Mouse (Mus musculus) heart, adult 2 months (tissue): ENCODE measurements around the gene Adh6b. TPM values are rescaled to one million over a fixed set of nuclear protein-coding genes. Genes with fewer than 3 reads are reported as not detected.

Source experiments
- DNase-seq, 2 experiments: peaks; one replicate each; pipeline ENCODE4 v3.0.0; 2021
- H3K27ac ChIP-seq: fragments of 200-600 bp; 2 replicates; pipeline ENCODE4 v1.8.1; 2022
- H3K27me3 ChIP-seq: fragments of 200-500 bp; 2 replicates; pipeline ENCODE4 v1.6.1; 2012; ENCODE audit warnings: mild to moderate bottlenecking, low read length, inconsistent platforms, mixed read lengths; ENCODE audit not compliant: control insufficient read depth, insufficient read depth
- H3K36me3 ChIP-seq: fragments of 200-500 bp; 2 replicates; pipeline ENCODE4 v1.6.1; 2012; ENCODE audit warnings: low read length, inconsistent platforms; ENCODE audit not compliant: control insufficient read depth, insufficient read depth
- H3K4me1 ChIP-seq: fragments of 200-500 bp; 2 replicates; pipeline ENCODE4 v1.6.1; 2011; ENCODE audit warnings: low read length; ENCODE audit not compliant: control insufficient read depth, insufficient read depth
- H3K4me3 ChIP-seq: fragments of 200-600 bp; 2 replicates; pipeline ENCODE4 v1.8.1; 2022
- H3K79me2 ChIP-seq: fragments of 200-500 bp; replicated peaks from 2 replicates; pipeline ENCODE4 v1.6.1; 2012; ENCODE audit warnings: mild to moderate bottlenecking, inconsistent platforms, low read length, moderate library complexity, mixed read lengths; ENCODE audit not compliant: control insufficient read depth, insufficient read depth
- H3K9ac ChIP-seq: fragments of 200-500 bp; 2 replicates; pipeline ENCODE4 v1.6.1; 2012; ENCODE audit warnings: low read depth, mild to moderate bottlenecking, control low read depth, inconsistent platforms, low read length, mixed read lengths
- CTCF ChIP-seq: fragments of 200-600 bp; IDR thresholded peaks from 2 replicates; pipeline ENCODE4 v1.8.1; 2022; ENCODE audit warnings: antibody characterized with exemption, mild to moderate bottlenecking, moderate library complexity
- EP300 ChIP-seq: fragments of 200-500 bp; IDR thresholded peaks from 2 replicates; pipeline ENCODE4 v1.6.1; 2011; ENCODE audit warnings: low read depth, low read length, control low read depth; ENCODE audit not compliant: insufficient read depth
- POLR2A ChIP-seq: fragments of 200-500 bp; IDR thresholded peaks from 2 replicates; pipeline ENCODE4 v1.6.1; 2011; ENCODE audit warnings: mild to moderate bottlenecking, low read depth, low read length, control low read depth; ENCODE audit not compliant: insufficient read depth
- whole genome bisulfite sequencing: fragments of 180-500 bp; shearing (Covaris S2); methylation state at CpG from one replicate; pipeline ENCODE4 v1.1.7; 2018; 5-methylcytosine and 5-hydroxymethylcytosine counted together
- intact Hi-C: fragments of 180-260 bp; cut with DNase I; formaldehyde crosslinking; loops from one replicate; pipeline ENCODE4 v1.15.1; 2025
- polyA plus RNA-seq: library from polyadenylated mRNA; depleted of rRNA; stranded (reverse); fragments of >200 nt; gene quantifications from 2 replicates; pipeline ENCODE4 v1.2.3, GENCODE M21; 2012
- total RNA-seq, 2 experiments: library from RNA; stranded (reverse); gene quantifications; 2 replicates each; pipeline ENCODE4 v1.2.3; 2021

Gene Adh6b
- total and polyA plus RNA-seq, 3 experiments = 0.18 to 2.0 (median 1.4) TPM

DNA sequence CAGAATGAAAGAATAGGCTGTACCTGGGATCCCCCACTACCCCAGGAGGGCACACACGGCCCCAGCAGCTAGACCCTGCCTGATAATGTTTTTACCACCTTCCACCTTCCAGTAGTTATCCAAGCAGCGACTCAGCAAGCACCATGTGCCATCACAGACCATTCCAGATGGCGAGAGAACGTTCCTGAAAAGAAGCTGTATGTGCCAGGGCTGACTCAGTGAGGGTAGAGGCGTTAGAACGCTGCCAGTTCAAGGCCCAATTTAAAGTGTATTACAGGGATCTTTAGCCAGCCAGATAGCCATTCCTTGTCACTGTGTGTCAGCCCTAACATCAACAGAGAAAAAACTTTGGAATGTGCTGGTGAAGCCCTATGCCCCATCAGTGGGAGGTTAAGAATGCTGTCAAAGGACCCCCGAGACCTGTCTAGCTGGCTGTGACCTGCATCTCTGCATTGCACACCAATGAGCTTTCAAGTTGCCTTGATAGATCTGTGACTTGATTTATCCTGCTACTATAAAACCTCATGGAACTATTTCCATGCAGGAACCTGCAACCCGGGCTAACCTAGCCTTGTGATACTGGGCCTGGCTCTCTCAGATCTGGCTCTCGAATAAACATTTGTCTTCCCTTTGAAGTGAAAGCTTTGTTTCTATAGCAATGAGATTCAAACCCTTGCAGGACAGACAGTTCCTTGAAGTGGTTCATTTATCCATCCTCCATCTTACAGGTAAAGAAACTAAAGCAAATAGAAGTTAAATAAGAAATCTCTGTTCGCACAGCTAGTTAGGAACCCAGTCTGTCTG lies 35.9 kb upstream of the Adh6b start:
- no peaks in the 10 kb centered on the region for H3K27me3 ChIP-seq
- H3K9ac ChIP-seq = no peak overlapping the region
- WGBS = 77% methylated on average over 10 of the region's 10 CpGs
- H3K79me2 ChIP-seq = no peaks in the 10 kb centered on the region
- intact Hi-C loops = loop anchor here (2.0 kb wide), 1 partner anchor 65 kb away; no protein-coding TSS in a partner anchor
- no peak for DNase-seq
- no peaks in the 10 kb centered on the region for H3K36me3 ChIP-seq
- TF ChIP-seq EP300 (no peak), POLR2A (no peak), CTCF (no peak)
- peaks cover 10% of the 10 kb centered on the region for H3K4me1 ChIP-seq
- H3K4me3 ChIP-seq = no peak overlapping the region
- H3K27ac ChIP-seq = no peak overlapping the region

- intact Hi-C loops = no loop called here
- TF ChIP-seq EP300 = no peak
- WGBS = 58% methylated on average over 8 of the region's 8 CpGs
- no peaks in the 10 kb centered on the region for H3K27me3 ChIP-seq
- H3K9ac ChIP-seq = no peak overlapping the region
- peaks cover 10% of the 10 kb centered on the region for H3K4me1 ChIP-seq
- H3K79me2 ChIP-seq = no peaks in the 10 kb centered on the region
- H3K36me3 ChIP-seq = no peaks in the 10 kb centered on the region
- DNase-seq = no peak
- H3K4me3 ChIP-seq = no peak overlapping the region
- H3K27ac ChIP-seq = no peak overlapping the region
Observed at GRCm38 (mm10) chr3:138306290-138306683, 35.3 kb upstream of the Adh6b start.

- no peaks in the 10 kb centered on the region for H3K79me2 ChIP-seq
- intact Hi-C loops = no loop called here
Observed at GRCm38 (mm10) chr3:138309910-138310309, 31.7 kb upstream of the Adh6b start.

DNA sequence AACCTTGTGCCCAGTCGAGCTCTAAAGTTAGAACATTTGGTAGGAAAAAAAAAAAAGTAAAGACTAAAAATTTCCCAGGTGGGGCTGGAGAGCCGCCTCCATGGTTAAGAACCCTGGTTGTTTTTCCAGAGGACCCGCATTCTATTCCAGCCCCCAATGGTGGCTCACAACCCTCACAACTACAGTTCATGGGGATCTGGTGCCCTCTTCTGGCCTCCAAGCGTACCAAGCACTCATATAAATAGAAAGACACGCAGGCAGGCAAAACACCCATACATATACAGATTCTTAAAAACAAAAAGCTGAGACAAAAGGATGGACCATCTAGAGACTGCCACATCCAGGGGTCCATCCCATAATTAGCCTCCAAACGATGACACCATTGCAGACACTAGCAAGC lies 30.6 kb upstream of the Adh6b start:
- H3K79me2 ChIP-seq = no peaks in the 10 kb centered on the region
- no peak overlapping the region for H3K4me3 ChIP-seq
- no peak for DNase-seq
- 85% methylated on average over 6 of the region's 6 CpGs for WGBS
- H3K27me3 ChIP-seq = no peaks in the 10 kb centered on the region
- intact Hi-C loops = no loop called here
- no peaks in the 10 kb centered on the region for H3K4me1 ChIP-seq
- H3K27ac ChIP-seq = no peak overlapping the region
- H3K36me3 ChIP-seq = no peaks in the 10 kb centered on the region
- TF ChIP-seq POLR2A = no peak
- TF ChIP-seq CTCF = peak; percentile 48
- H3K9ac ChIP-seq = no peak overlapping the region

More at GRCm38 (mm10) chr3:138309910-138310309, 31.7 kb upstream of the Adh6b start:
- no peak for DNase-seq
- no peak overlapping the region for H3K4me3 ChIP-seq
- 89% methylated on average over 8 of the region's 8 CpGs for WGBS
- H3K9ac ChIP-seq = no peak overlapping the region
- no peaks in the 10 kb centered on the region for H3K27me3 ChIP-seq
- peaks cover under 1% of the 10 kb centered on the region; the same call in 1 of the 2 replicates for H3K4me1 ChIP-seq
- no peak overlapping the region for H3K27ac ChIP-seq
- H3K36me3 ChIP-seq = no peaks in the 10 kb centered on the region
- TF ChIP-seq EP300 (no peak), CTCF (no peak), POLR2A (no peak)

GRCm38 (mm10) chr3:138312965-138313364 lies 28.6 kb upstream of the Adh6b start, which contains the start of gene Adh6a:
Gene Adh6a, plus strand, starts transcription at chr3:138313286.
- no peak within 1 kb of the TSS for H3K27ac ChIP-seq
- 84% methylated on average over 5 of the region's 5 CpGs for WGBS
- H3K27me3 ChIP-seq = no peaks in the 10 kb centered on the region

DNA sequence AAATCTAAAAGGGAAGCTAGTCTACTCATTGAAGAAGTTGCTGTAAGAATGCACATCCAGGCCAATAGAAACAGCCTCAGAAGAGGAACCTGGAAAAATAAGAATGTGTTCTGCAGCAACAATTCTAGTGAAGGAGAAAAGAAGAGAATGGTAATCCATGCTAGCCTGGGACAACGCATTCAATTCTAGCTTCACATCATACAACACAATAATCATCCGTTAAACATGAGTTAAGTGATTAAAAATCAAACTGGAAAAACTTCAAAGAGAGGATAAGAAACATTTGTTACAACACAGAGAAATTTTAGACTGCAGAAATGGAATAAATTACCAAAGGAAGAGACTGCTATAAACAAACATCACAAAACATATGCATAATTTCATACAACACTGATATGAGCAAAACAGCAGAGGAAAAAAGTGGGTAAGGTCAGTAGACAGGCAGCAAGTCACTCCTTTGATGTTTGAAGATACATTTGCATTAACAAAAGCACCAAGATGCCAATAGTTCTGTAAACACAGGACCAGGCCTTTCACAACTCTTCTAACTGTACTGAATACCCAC lies 24.6 kb upstream of the Adh6b start:
- no peak overlapping the region for H3K27ac ChIP-seq
- no peak overlapping the region for H3K9ac ChIP-seq
- TF ChIP-seq CTCF = no peak
- TF ChIP-seq EP300 = no peak
- TF ChIP-seq POLR2A = no peak
- H3K4me3 ChIP-seq = no peak overlapping the region
- no peaks in the 10 kb centered on the region for H3K27me3 ChIP-seq
- H3K36me3 ChIP-seq = no peaks in the 10 kb centered on the region
- 85% methylated on average over 2 of the region's 2 CpGs for WGBS
- no peaks in the 10 kb centered on the region for H3K79me2 ChIP-seq
- DNase-seq = no peak
- intact Hi-C loops = no loop called here
- H3K4me1 ChIP-seq = no peaks in the 10 kb centered on the region

More at GRCm38 (mm10) chr3:138312965-138313364, 28.6 kb upstream of the Adh6b start, which contains the start of gene Adh6a:
- no peak within 1 kb of the TSS for H3K4me3 ChIP-seq
- H3K9ac ChIP-seq = no peak within 1 kb of the TSS
- DNase-seq = no peak
- no peaks in the 10 kb centered on the region for H3K4me1 ChIP-seq
- no peaks in the 10 kb centered on the region for H3K36me3 ChIP-seq
- H3K79me2 ChIP-seq = no peaks in the 10 kb centered on the region
- intact Hi-C loops = no loop called here
- TF ChIP-seq CTCF = no peak
- TF ChIP-seq EP300 = no peak
- no peak for TF ChIP-seq POLR2A
